Mouse (Mus musculus): ENCODE data around the gene Pfas. TPM values are rescaled to one million over a fixed set of nuclear protein-coding genes. Genes with fewer than 3 reads are reported as not detected.
A peak's percentile ranks its signal among the peaks of the same experiment; 100 is the strongest.

Pfas gene
- polyA plus RNA-seq, 1 experiment = 22.7 TPM

DNA sequence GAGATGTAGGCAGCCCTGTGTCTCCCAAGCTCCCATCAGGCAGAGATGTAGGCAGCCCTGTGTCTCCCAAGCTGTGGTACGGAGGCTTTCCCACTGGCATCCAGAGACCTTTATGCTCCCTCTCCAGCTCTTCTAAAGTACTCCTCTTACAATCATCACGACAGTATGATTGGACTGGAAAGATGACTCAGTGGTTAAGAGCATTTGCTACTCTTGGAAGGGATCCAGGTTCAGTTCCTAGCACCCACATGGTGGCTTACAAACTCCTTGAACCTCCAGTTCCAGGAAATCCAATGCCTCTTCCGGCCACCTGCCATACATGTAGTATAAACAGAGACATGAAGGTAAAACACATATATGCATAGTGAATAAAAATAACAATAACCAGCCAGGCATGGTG is 46.7 kb downstream of the Pfas start:
- Histone ChIP-seq H3K4me3 (ENCODE audit: insufficient read depth, low read length) (no peak overlapping the region), H3K4me1 (ENCODE audit: control insufficient read depth, insufficient read depth, low read length) (no peaks in the 10 kb centered on the region), H3K27ac (ENCODE audit: insufficient read depth, low read length) (no peak overlapping the region)
- TF ChIP-seq POLR2A (IDR thresholded peaks at IDR 0.05; ENCODE audit: low read depth, low read length) (no peak), CTCF (IDR thresholded peaks at IDR 0.05; ENCODE audit: borderline replicate concordance, insufficient read depth, low read length) (no peak)

DNA sequence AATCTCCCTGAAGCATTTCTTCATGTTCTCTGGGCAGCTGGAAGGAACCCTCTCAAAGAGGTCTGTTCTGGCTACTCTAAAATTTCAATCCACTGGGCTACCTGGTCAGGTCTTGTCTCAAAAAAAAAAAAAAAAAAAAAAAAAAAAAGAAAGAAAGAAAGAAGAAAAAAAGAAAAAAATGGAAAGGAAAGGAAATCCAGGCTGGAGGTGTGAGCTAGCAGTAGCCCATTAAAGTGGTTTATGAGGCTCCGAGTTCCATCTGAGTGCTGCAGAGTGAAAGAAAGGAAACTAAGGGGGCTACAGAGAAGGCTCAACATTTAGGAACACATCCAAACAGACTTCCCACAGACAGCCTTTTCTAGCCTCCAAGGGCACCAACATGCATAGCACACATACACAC is 50.3 kb downstream of the Pfas start:
- Histone ChIP-seq H3K4me1 (ENCODE audit: control insufficient read depth, insufficient read depth, low read length) (no peaks in the 10 kb centered on the region), H3K27ac (ENCODE audit: insufficient read depth, low read length) (no peak overlapping the region), H3K4me3 (ENCODE audit: insufficient read depth, low read length) (no peak overlapping the region)
- TF ChIP-seq CTCF (IDR thresholded peaks at IDR 0.05; ENCODE audit: borderline replicate concordance, insufficient read depth, low read length) (no peak), POLR2A (IDR thresholded peaks at IDR 0.05; ENCODE audit: low read depth, low read length) (no peak)

DNA sequence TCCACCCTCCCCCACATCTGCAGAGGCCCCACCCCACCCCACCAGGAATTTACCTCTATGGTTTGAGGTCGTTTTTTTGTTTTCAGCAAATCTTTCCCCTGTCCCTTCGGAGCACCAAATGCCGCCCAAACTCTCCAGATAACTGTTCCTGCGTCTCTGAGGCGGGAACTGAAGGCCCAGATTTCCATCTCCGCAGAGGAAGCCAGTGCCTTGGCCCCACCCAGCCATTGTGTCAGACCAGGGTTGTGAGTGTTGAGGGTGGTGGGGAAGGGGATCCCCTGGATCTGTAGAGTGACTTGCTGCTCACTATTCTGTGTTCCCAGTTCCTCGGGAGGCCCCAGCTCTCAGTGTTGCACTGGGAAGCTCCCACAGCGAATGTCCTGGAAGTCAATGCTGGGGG is 51.0 kb downstream of the Pfas start, which contains the start of gene Arhgef15:
Gene Arhgef15 (minus strand): TSS at position 173 of the 400 bp plus-strand sequence.
- no peak for TF ChIP-seq POLR2A (IDR thresholded peaks at IDR 0.05; ENCODE audit: low read depth, low read length)
- Histone ChIP-seq H3K27ac (ENCODE audit: insufficient read depth, low read length) (no peak within 1 kb of the TSS), H3K4me3 (ENCODE audit: insufficient read depth, low read length) (no peak within 1 kb of the TSS), H3K4me1 (ENCODE audit: control insufficient read depth, insufficient read depth, low read length) (no peaks in the 10 kb centered on the region)

DNA sequence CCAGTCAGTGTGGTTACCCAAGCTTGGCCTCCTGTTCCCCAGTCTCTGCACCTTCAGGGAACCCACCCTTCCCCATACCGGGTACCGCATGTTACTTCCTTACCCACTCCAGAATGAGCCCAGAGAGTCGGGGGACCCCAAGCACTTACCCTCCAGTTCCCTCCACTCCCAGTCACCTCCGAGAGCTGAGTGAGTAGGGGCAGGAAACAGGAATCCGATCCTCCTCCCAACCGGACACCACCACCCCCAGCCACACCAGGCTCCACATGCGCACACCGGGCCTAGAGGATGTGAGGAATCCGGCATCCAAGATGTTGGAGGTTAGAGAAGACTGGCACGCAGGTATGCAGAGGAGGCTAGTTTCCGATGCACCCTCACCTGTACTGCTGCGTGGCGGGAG is 51.6 kb downstream of the Pfas start:
- Histone ChIP-seq H3K4me3 (ENCODE audit: insufficient read depth, low read length) (no peak overlapping the region), H3K27ac (ENCODE audit: insufficient read depth, low read length) (no peak overlapping the region), H3K4me1 (ENCODE audit: control insufficient read depth, insufficient read depth, low read length) (no peaks in the 10 kb centered on the region)
- TF ChIP-seq CTCF (IDR thresholded peaks at IDR 0.05; ENCODE audit: borderline replicate concordance, insufficient read depth, low read length) = no peak

DNA sequence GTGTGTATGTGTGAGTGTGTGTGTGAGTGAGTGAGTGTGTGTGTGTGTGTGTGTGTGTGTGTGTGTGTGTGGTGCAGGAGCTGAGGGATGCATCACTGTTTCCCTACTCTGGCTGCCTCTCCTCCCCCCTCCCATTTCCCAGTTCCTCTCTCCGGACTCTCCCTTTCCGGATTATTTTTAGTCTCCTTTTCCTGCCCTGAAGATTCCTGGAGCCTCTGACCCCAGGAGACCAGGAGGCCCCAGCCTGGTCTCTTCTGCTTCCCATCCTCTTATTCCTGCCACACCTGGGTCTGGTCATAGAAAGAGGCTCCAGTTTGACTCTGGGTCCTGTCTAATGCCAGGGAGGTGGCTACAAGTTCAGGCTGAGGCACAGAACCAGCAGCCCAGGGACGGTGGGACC is 52.2 kb downstream of the Pfas start:
- Histone ChIP-seq H3K4me1 (ENCODE audit: control insufficient read depth, insufficient read depth, low read length) (no peaks in the 10 kb centered on the region), H3K4me3 (ENCODE audit: insufficient read depth, low read length) (no peak overlapping the region), H3K27ac (ENCODE audit: insufficient read depth, low read length) (no peak overlapping the region)
- TF ChIP-seq CTCF (IDR thresholded peaks at IDR 0.05; ENCODE audit: borderline replicate concordance, insufficient read depth, low read length) (no peak), POLR2A (IDR thresholded peaks at IDR 0.05; ENCODE audit: low read depth, low read length) (no peak)

DNA sequence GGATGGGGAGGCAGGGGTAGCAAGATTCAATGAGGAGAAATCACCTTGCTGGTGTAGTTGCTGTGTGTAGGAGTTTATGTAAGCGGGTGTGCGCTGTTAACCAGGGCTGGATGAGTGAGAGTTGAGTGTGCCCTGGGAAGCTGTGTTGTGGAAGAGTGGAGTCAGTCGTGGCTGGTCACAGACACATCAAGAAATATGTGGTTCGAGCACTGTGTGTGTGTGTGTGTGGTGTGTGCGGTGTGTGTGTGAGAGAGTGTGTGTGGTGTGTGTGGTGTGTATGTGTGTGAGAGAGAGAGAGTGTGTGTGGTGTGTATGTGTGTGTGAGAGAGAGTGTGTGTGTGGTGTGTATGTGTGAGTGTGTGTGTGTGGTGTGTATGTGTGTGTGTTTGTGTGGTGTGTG is 52.8 kb downstream of the Pfas start:
- Histone ChIP-seq H3K4me1 (ENCODE audit: control insufficient read depth, insufficient read depth, low read length) (no peaks in the 10 kb centered on the region), H3K27ac (ENCODE audit: insufficient read depth, low read length) (no peak overlapping the region), H3K4me3 (ENCODE audit: insufficient read depth, low read length) (no peak overlapping the region)
- TF ChIP-seq POLR2A (IDR thresholded peaks at IDR 0.05; ENCODE audit: low read depth, low read length) (no peak), CTCF (IDR thresholded peaks at IDR 0.05; ENCODE audit: borderline replicate concordance, insufficient read depth, low read length) (no peak)

DNA sequence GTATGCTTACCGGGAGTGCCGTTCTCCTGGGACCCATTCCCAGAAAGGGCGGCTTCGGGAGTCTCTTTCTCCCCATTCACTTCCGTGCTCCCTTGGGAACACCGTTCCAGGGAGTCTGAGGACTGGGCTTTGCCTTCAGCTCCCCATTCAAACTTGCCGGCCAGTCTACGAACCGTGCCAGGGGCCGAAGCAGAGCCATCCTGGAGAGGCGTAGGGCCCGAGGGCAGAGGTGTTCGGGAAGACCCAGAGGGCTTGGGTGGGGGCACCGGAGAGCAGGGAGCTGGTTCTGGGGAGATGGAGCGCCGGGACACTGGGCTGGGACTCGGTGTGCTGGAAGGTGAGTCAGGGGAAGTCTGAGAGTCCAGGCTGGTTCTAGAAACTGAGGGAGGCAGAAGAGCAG is 53.9 kb downstream of the Pfas start:
- no peak for TF ChIP-seq CTCF (IDR thresholded peaks at IDR 0.05; ENCODE audit: borderline replicate concordance, insufficient read depth, low read length)
- no peak for TF ChIP-seq POLR2A (IDR thresholded peaks at IDR 0.05; ENCODE audit: low read depth, low read length)
- H3K4me1 ChIP-seq (ENCODE audit: control insufficient read depth, insufficient read depth, low read length) = no peaks in the 10 kb centered on the region
- no peak overlapping the region for H3K27ac ChIP-seq (ENCODE audit: insufficient read depth, low read length)
- peak overlapping the region; percentile 11; the same call in 1 of the 2 replicates for H3K4me3 ChIP-seq (ENCODE audit: insufficient read depth, low read length)

DNA sequence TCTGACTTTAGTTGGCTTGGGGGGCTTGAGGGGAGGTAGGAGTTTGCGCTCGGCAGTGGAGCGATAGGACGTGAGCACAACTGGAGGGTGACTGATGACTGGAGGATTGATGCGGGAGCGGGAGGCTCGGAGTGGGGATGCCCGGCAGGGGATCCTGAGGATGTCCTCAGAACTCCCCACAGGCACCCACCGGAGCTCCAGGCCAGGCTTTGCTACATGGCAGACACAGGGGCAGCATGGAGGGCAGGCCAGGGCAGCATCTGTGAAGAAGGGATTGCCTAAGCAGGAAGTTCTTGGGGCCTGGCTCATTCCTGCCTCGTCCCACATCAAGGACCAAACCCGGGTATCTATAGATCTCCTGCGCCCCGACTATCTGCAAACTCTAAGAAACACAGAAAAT is 54.4 kb downstream of the Pfas start:
- no peak for TF ChIP-seq POLR2A (IDR thresholded peaks at IDR 0.05; ENCODE audit: low read depth, low read length)
- no peak for TF ChIP-seq CTCF (IDR thresholded peaks at IDR 0.05; ENCODE audit: borderline replicate concordance, insufficient read depth, low read length)
- no peak overlapping the region for H3K4me3 ChIP-seq (ENCODE audit: insufficient read depth, low read length)
- no peak overlapping the region for H3K27ac ChIP-seq (ENCODE audit: insufficient read depth, low read length)
- H3K4me1 ChIP-seq (ENCODE audit: control insufficient read depth, insufficient read depth, low read length) = no peaks in the 10 kb centered on the region

DNA sequence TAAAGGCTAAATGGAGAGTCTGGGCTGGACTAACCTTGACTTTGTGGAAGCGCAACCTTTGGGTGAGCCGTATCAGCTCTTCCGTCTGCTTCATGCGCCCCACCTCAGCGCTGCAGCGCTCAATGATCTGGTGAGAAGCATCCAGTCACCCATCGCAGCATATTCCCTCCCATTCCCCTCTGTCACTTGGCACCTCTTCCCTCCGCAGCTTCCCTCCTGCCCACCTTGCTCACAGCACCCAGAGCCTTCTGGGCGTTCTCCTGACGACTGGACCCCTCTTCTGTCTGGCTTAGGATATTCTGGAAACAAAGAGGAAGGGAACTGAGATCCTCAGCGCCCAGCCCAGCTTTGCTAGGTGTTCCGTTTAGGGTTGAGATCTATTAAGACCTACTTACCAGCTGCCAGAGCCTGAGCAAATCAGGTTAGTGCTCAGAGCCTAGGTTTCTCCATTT is 60.7 kb downstream of the Pfas start:
- H3K4me1 ChIP-seq (ENCODE audit: control insufficient read depth, insufficient read depth, low read length) = peaks cover 10% of the 10 kb centered on the region
- H3K27ac ChIP-seq (ENCODE audit: insufficient read depth, low read length) = no peak overlapping the region
- no peak for TF ChIP-seq POLR2A (IDR thresholded peaks at IDR 0.05; ENCODE audit: low read depth, low read length)
- no peak for TF ChIP-seq CTCF (IDR thresholded peaks at IDR 0.05; ENCODE audit: borderline replicate concordance, insufficient read depth, low read length)
- H3K4me3 ChIP-seq (ENCODE audit: insufficient read depth, low read length) = no peak overlapping the region

DNA sequence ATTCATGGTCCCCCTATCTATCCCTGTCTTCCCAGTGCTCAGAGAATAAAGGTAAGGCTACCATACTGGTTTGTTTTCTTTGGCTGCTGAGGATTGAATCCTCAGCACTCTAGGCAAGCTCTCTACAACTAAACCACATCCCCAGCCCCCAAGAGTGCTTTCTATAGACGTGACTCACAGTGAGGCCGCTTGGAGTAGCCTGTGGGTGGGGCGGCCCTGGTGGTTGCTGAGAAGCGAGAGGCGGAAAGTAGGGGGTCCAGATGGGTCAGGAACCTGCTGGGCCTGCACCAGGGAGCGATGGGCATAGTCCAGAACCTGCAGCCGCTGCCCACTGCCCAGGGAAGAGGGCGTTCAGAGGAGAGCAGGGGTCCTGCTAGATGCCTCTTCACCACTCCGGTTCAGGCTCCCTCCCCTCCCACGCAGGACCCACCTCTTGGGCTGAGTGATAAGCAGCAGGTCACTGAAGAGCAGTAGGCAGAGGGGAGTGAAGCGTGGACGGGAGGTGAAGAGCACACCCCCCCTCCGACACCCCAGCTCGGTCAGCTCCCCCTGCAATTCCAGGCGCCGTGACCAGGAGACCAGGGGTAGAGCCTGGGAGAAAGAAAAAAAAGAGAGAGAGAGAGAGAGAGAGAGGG is 61.3 kb downstream of the Pfas start:
- TF ChIP-seq CTCF (IDR thresholded peaks at IDR 0.05; ENCODE audit: borderline replicate concordance, insufficient read depth, low read length) (no peak), POLR2A (IDR thresholded peaks at IDR 0.05; ENCODE audit: low read depth, low read length) (no peak)

More for the DNA sequence above, 61.3 kb downstream of the Pfas start:
- Histone ChIP-seq H3K4me3 (ENCODE audit: insufficient read depth, low read length) (peak overlapping the region; percentile 3; the same call in 1 of the 2 replicates), H3K4me1 (ENCODE audit: control insufficient read depth, insufficient read depth, low read length) (peaks cover 10% of the 10 kb centered on the region), H3K27ac (ENCODE audit: insufficient read depth, low read length) (peak overlapping the region; percentile 56; the same call in 1 of the 2 replicates)
